Comparison of ENCODE assay signal across 10 mouse cellular contexts in the genomic region with DNA sequence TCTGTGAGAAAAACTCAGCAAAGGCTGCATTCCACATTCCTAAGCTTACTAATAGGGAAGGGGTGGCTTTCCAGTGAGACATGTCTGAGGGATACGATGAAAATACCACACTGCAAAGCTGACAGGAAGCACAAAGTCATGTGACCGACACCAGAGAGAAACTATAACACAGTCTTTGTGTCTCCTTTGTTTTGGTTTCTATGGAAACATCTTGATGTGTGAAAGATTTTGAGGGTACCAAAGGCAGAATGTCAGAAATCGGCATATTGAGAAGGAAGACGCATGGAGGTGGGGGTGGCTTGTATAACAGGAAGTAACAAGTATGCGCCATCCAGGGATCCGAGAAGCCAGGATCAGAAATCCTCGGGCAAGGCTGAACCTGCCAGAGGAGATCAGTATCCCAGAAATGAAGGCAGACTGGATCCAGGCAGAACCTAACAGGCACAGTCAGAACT. TPM values are rescaled to one million over a fixed set of nuclear protein-coding genes. Genes with fewer than 3 reads are reported as not detected.
DNase-seq lines count a peak whose midpoint lies in the region; ATAC-seq and TF ChIP-seq lines count a peak whose summit lies in the region.
"Had no signal": no experiment of that assay in that cellular context is flagged by ENCODE, and none has a peak within 500 bp of the region (broad histone marks: within the 10 kb centered on the region; RNA-seq: fewer than 3 reads in every experiment).

No protein-coding gene starts in this region.

- no peaks in the 10 kb centered on the region for H3K27me3 ChIP-seq in lung, embryonic 14.5 days (ENCODE audit: insufficient read depth, low read length)
- no peaks in the 10 kb centered on the region for H3K27me3 ChIP-seq in forebrain, postnatal 0 days (ENCODE audit: insufficient read depth, low read length)
- H3K27me3 ChIP-seq in midbrain, embryonic 16.5 days (ENCODE audit: control insufficient read depth, insufficient read depth, low read depth, low read length): no peaks in the 10 kb centered on the region
- H3K27me3 ChIP-seq: embryonic facial prominence, embryonic 12.5 days; neural tube, embryonic 13.5 days had no signal

- no peak for TF ChIP-seq CTCF in lung, embryonic 14.5 days (IDR thresholded peaks at IDR 0.05; ENCODE audit: low read depth)
- TF ChIP-seq CTCF in forebrain, postnatal 0 days (IDR thresholded peaks at IDR 0.05; ENCODE audit: low read depth): no peak

- H3K27ac ChIP-seq in lung, embryonic 14.5 days (ENCODE audit: low read depth): no peak overlapping the region
- peak overlapping the region; percentile 75 for H3K27ac ChIP-seq in forebrain, postnatal 0 days (ENCODE audit: low read depth, low read length)
- peak overlapping the region; percentile 67 for H3K27ac ChIP-seq in midbrain, embryonic 16.5 days (ENCODE audit: low read length)
- H3K27ac ChIP-seq: embryonic facial prominence, embryonic 12.5 days; neural tube, embryonic 13.5 days had no signal

- 68% methylated on average over 7 of the region's 7 CpGs for WGBS in lung, embryonic 14.5 days
- WGBS in forebrain, postnatal 0 days: 32% methylated on average over 7 of the region's 7 CpGs
- 28% methylated on average over 7 of the region's 7 CpGs for WGBS in midbrain, embryonic 16.5 days

- H3K36me3 ChIP-seq in lung, embryonic 14.5 days (ENCODE audit: insufficient read depth): no peaks in the 10 kb centered on the region
- no peaks in the 10 kb centered on the region for H3K36me3 ChIP-seq in forebrain, postnatal 0 days (ENCODE audit: insufficient read depth)
- no peaks in the 10 kb centered on the region for H3K36me3 ChIP-seq in midbrain, embryonic 16.5 days (ENCODE audit: control insufficient read depth, insufficient read depth, low read length)
- H3K36me3 ChIP-seq: embryonic facial prominence, embryonic 12.5 days; neural tube, embryonic 13.5 days had no signal

- H3K9me3 ChIP-seq in lung, embryonic 14.5 days (ENCODE audit: low read depth, low read length): no peaks in the 10 kb centered on the region
- H3K9me3 ChIP-seq in forebrain, postnatal 0 days (ENCODE audit: low read length): no peaks in the 10 kb centered on the region
- 0 out of 2 replicates have a peak, but pooled peaks cover 2% of the 10 kb centered on the region for H3K9me3 ChIP-seq in midbrain, embryonic 16.5 days (replicated peaks; ENCODE audit: control insufficient read depth, low read length, poor library complexity, severe bottlenecking)
- H3K9me3 ChIP-seq: embryonic facial prominence, embryonic 12.5 days had no signal

- no peak overlapping the region for H3K9ac ChIP-seq in lung, embryonic 14.5 days
- no peak overlapping the region for H3K9ac ChIP-seq in forebrain, postnatal 0 days
- H3K9ac ChIP-seq in midbrain, embryonic 16.5 days (ENCODE audit: low read depth, low read length): peak overlapping the region; percentile 27
- H3K9ac ChIP-seq: embryonic facial prominence, embryonic 12.5 days; neural tube, embryonic 13.5 days had no signal

- DNase-seq in lung, embryonic 14.5 days: peak; percentile 9
- no peak for DNase-seq in lung, postnatal 36 days
- peak; percentile 12 for DNase-seq in R1 (ENCODE audit: low read depth, low spot score)
- peak; percentile 77 for DNase-seq in forebrain, postnatal 0 days
- no peak for DNase-seq in cerebellum, postnatal 36 days
- DNase-seq in heart, adult 9 months (ENCODE audit: low spot score in 2 of 2): no peak

- no peak for ATAC-seq in lung, embryonic 14.5 days (ENCODE audit: insufficient read depth)
- peak; percentile 98 for ATAC-seq in forebrain, postnatal 0 days
- peak; percentile 94 for ATAC-seq in midbrain, embryonic 16.5 days
- no peak for ATAC-seq in megakaryocyte progenitor cell, adult 5-6 weeks (replicated peaks; ENCODE audit: poor library complexity)

- no peak overlapping the region for H3K4me2 ChIP-seq in lung, embryonic 14.5 days
- H3K4me2 ChIP-seq in forebrain, postnatal 0 days (ENCODE audit: low read depth): peak overlapping the region; percentile 35
- peak overlapping the region; percentile 52 for H3K4me2 ChIP-seq in midbrain, embryonic 16.5 days (ENCODE audit: low read length)
- H3K4me2 ChIP-seq: embryonic facial prominence, embryonic 12.5 days; neural tube, embryonic 13.5 days had no signal

- H3K4me3 ChIP-seq in lung, embryonic 14.5 days (ENCODE audit: low read depth, low read length): no peak overlapping the region
- H3K4me3 ChIP-seq in forebrain, postnatal 0 days (ENCODE audit: low read depth, low read length): no peak overlapping the region
- H3K4me3 ChIP-seq in midbrain, embryonic 16.5 days (ENCODE audit: low read depth, low read length): peak overlapping the region; percentile 18; the same call in 1 of the 2 replicates
- H3K4me3 ChIP-seq: embryonic facial prominence, embryonic 12.5 days; neural tube, embryonic 13.5 days had no signal

- no peaks in the 10 kb centered on the region for H3K4me1 ChIP-seq in lung, embryonic 14.5 days (ENCODE audit: insufficient read depth)
- 0 out of 2 replicates have a peak, but pooled peaks cover 6% of the 10 kb centered on the region for H3K4me1 ChIP-seq in forebrain, postnatal 0 days (ENCODE audit: insufficient read depth)
- peaks cover 13% of the 10 kb centered on the region; the same call in 1 of the 2 replicates for H3K4me1 ChIP-seq in midbrain, embryonic 16.5 days (ENCODE audit: control insufficient read depth, insufficient read depth, low read length)
- H3K4me1 ChIP-seq: embryonic facial prominence, embryonic 12.5 days; neural tube, embryonic 13.5 days had no signal

RNA-seq across cellular contexts. Expression of a gene that starts 30.3 kb away (rescaled TPM):
- polyA plus RNA-seq in lung, embryonic 14.5 days (2014; fragmentation: Nextera tagmentation; extraction: Ambion mirVana): 1.5 and 2.1 TPM in 2 replicates
- 16.6 and 18.4 TPM in 2 replicates for total RNA-seq in forebrain, postnatal 0 days (2014; rRNA removed)
- polyA plus RNA-seq in forebrain, postnatal 0 days (2015; fragmentation: Nextera tagmentation; extraction: Ambion mirVana): 6.6 and 9.5 TPM in 2 replicates
- 3.2 and 3.4 TPM in 2 replicates for polyA plus RNA-seq in midbrain, embryonic 16.5 days (2015; fragmentation: Nextera tagmentation; extraction: Ambion mirVana)
- total RNA-seq in megakaryocyte progenitor cell, adult 5-6 weeks (2015): 0.07 TPM in 1 of 2 replicates, not detected in the other
- total RNA-seq in megakaryocyte progenitor cell, adult 5-6 weeks (2017): not detected in 2 replicates

Comparison
In these comparisons a context has a peak if more than half of its experiments do, and no peak if none do; other contexts are left out.
1. DNase-seq: peak in lung, embryonic 14.5 days (single experiment), R1 (single experiment) and forebrain, postnatal 0 days (single experiment); none in lung, postnatal 36 days (single experiment), cerebellum, postnatal 36 days (0 of 2) and heart, adult 9 months (0 of 2).
2. ATAC-seq: peak in forebrain, postnatal 0 days (single experiment) and midbrain, embryonic 16.5 days (single experiment); none in lung, embryonic 14.5 days (single experiment) and megakaryocyte progenitor cell, adult 5-6 weeks (single experiment).